Comparison of ENCODE assay signal across 8 mouse cellular contexts in the genomic region with DNA sequence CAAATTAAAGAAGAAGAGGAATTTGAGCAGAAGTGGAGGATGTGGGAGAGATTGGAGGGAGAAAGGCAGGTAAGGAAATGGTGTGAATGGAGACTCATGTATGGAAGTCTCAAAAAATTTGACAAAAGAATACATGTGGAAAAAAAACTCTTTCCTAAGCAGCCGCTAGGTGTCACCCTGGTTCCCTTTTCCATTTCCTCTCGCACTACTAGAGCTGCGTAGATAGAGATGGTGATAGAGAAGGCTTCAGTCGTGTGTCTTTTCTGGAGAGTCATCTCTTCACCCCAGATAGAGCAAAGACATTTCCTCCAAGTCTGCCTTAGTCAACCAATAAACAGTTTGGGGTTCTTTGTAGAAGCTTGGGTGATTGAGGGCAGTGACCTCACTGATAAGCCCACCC. TPM values are rescaled to one million over a fixed set of nuclear protein-coding genes. Genes with fewer than 3 reads are reported as not detected.
DNase-seq lines count a peak whose midpoint lies in the region; ATAC-seq lines count a peak whose summit lies in the region.

No protein-coding gene starts in this region.

- DNase-seq in ovary, postnatal 14 days (ENCODE audit: low spot score), result peak; percentile 45
- DNase-seq in ovary, postnatal 36 days (ENCODE audit: low spot score), result no peak
- DNase-seq in T-cell, adult 2 months (ENCODE audit: low spot score), result peak; percentile 77
- DNase-seq in embryo, embryonic 11 days, result peak; percentile 72
- peak; percentile 62 for DNase-seq in neural tube, embryonic 11.5 days (ENCODE audit: low spot score)
- DNase-seq in ovary, postnatal 10 days (ENCODE audit: low spot score), result no peak

- no peaks in the 10 kb centered on the region; the same call in 1 of the 2 replicates for H3K27me3 ChIP-seq in hindbrain, embryonic 16.5 days (replicated peaks; ENCODE audit: control insufficient read depth, insufficient read depth, low read length)
- H3K27me3 ChIP-seq in liver, embryonic 16.5 days (ENCODE audit: control insufficient read depth, insufficient read depth, low read depth, low read length), result no peaks in the 10 kb centered on the region
- H3K27me3 ChIP-seq in neural tube, embryonic 11.5 days (ENCODE audit: control insufficient read depth, insufficient read depth, low read length), result no peaks in the 10 kb centered on the region

- peak; percentile 73 for ATAC-seq in hindbrain, embryonic 16.5 days
- no peak for ATAC-seq in liver, embryonic 16.5 days (ENCODE audit: low read depth)
- peak; percentile 48 for ATAC-seq in neural tube, embryonic 11.5 days (ENCODE audit: insufficient read depth, low FRiP score, low TSS enrichment)

- H3K4me1 ChIP-seq in hindbrain, embryonic 16.5 days (ENCODE audit: control insufficient read depth, insufficient read depth, low read depth, low read length), result peaks cover 10% of the 10 kb centered on the region; the same call in 1 of the 2 replicates
- H3K4me1 ChIP-seq in liver, embryonic 16.5 days (ENCODE audit: control insufficient read depth, low read depth, low read length), result peaks cover 36% of the 10 kb centered on the region
- H3K4me1 ChIP-seq in neural tube, embryonic 11.5 days (ENCODE audit: control insufficient read depth, insufficient read depth, low read length), result 0 out of 2 replicates have a peak, but pooled peaks cover 3% of the 10 kb centered on the region

- no peaks in the 10 kb centered on the region for H3K9me3 ChIP-seq in hindbrain, embryonic 16.5 days (ENCODE audit: control insufficient read depth, low read length)
- no peaks in the 10 kb centered on the region for H3K9me3 ChIP-seq in liver, embryonic 16.5 days (replicated peaks; ENCODE audit: control insufficient read depth, low read length)
- H3K9me3 ChIP-seq in neural tube, embryonic 11.5 days (ENCODE audit: control insufficient read depth, low read length), result no peaks in the 10 kb centered on the region

- H3K27ac ChIP-seq in hindbrain, embryonic 16.5 days (ENCODE audit: low read depth, low read length), result no peak overlapping the region
- no peak overlapping the region; the same call in 1 of the 2 replicates for H3K27ac ChIP-seq in liver, embryonic 16.5 days (ENCODE audit: low read length)
- no peak overlapping the region for H3K27ac ChIP-seq in neural tube, embryonic 11.5 days (ENCODE audit: low read depth, low read length)

- no peak overlapping the region for H3K4me2 ChIP-seq in hindbrain, embryonic 16.5 days (ENCODE audit: low read length)
- peak overlapping the region; percentile 77; the same call in 1 of the 2 replicates for H3K4me2 ChIP-seq in liver, embryonic 16.5 days (ENCODE audit: low read depth, low read length)
- H3K4me2 ChIP-seq in neural tube, embryonic 11.5 days (ENCODE audit: low read depth), result no peak overlapping the region

- H3K36me3 ChIP-seq in hindbrain, embryonic 16.5 days (ENCODE audit: control insufficient read depth, insufficient read depth, low read length), result no peaks in the 10 kb centered on the region
- no peaks in the 10 kb centered on the region for H3K36me3 ChIP-seq in liver, embryonic 16.5 days (ENCODE audit: control insufficient read depth, insufficient read depth)
- H3K36me3 ChIP-seq in neural tube, embryonic 11.5 days (ENCODE audit: control insufficient read depth, insufficient read depth, low read length), result no peaks in the 10 kb centered on the region

- H3K4me3 ChIP-seq in hindbrain, embryonic 16.5 days (ENCODE audit: low read length), result no peak overlapping the region
- no peak overlapping the region for H3K4me3 ChIP-seq in liver, embryonic 16.5 days (ENCODE audit: low read depth, low read length)
- H3K4me3 ChIP-seq in neural tube, embryonic 11.5 days (ENCODE audit: low read depth, low read length), result no peak overlapping the region

- no peak overlapping the region for H3K9ac ChIP-seq in hindbrain, embryonic 16.5 days (ENCODE audit: low read depth, low read length)
- no peak overlapping the region for H3K9ac ChIP-seq in liver, embryonic 16.5 days (ENCODE audit: low read depth, low read length)
- H3K9ac ChIP-seq in neural tube, embryonic 11.5 days (ENCODE audit: low read length), result no peak overlapping the region

- whole genome bisulfite sequencing in hindbrain, embryonic 16.5 days, result 3% methylated on average over 4 of the region's 4 CpGs
- WGBS in liver, embryonic 16.5 days (ENCODE audit: insufficient replicate concordance), result 0% methylated on average over 4 of the region's 4 CpGs
- WGBS in neural tube, embryonic 11.5 days, result 2% methylated on average over 4 of the region's 4 CpGs

RNA-seq across cellular contexts. Expression of a gene that starts 3.0 kb away (rescaled TPM):
- 3.6 and 5.4 TPM in 2 replicates for polyA plus RNA-seq in hindbrain, embryonic 16.5 days (2015; fragmentation: Nextera tagmentation; extraction: Ambion mirVana)
- 18.9 and 20.6 TPM in 2 replicates for polyA plus RNA-seq in liver, embryonic 16.5 days (2015; fragmentation: Nextera tagmentation; extraction: Ambion mirVana)
- polyA plus RNA-seq in neural tube, embryonic 11.5 days (2014; fragmentation: Nextera tagmentation; extraction: Ambion mirVana), result 1.8 and 2.8 TPM in 2 replicates

RNA-seq across cellular contexts. Expression of a gene that starts 27.5 kb away (rescaled TPM):
- 0.16 and 0.18 TPM in 2 replicates for polyA plus RNA-seq in hindbrain, embryonic 16.5 days (2015; fragmentation: Nextera tagmentation; extraction: Ambion mirVana)
- 0.37 and 0.45 TPM in 2 replicates for polyA plus RNA-seq in liver, embryonic 16.5 days (2015; fragmentation: Nextera tagmentation; extraction: Ambion mirVana)
- polyA plus RNA-seq in neural tube, embryonic 11.5 days (2014; fragmentation: Nextera tagmentation; extraction: Ambion mirVana), result 0.31 TPM in 1 of 2 replicates, not detected in the other

RNA-seq across cellular contexts. Expression of a gene that starts 48.0 kb away (rescaled TPM):
- 1.1 and 2.3 TPM in 2 replicates for polyA plus RNA-seq in hindbrain, embryonic 16.5 days (2015; fragmentation: Nextera tagmentation; extraction: Ambion mirVana)
- 0.22 and 0.40 TPM in 2 replicates for polyA plus RNA-seq in liver, embryonic 16.5 days (2015; fragmentation: Nextera tagmentation; extraction: Ambion mirVana)
- 10.9 and 18.2 TPM in 2 replicates for polyA plus RNA-seq in neural tube, embryonic 11.5 days (2014; fragmentation: Nextera tagmentation; extraction: Ambion mirVana)

RNA-seq across cellular contexts. Expression of a gene that starts 48.5 kb away (rescaled TPM):
- 1.7 and 2.7 TPM in 2 replicates for polyA plus RNA-seq in hindbrain, embryonic 16.5 days (2015; fragmentation: Nextera tagmentation; extraction: Ambion mirVana)
- 0.11 and 0.14 TPM in 2 replicates for polyA plus RNA-seq in liver, embryonic 16.5 days (2015; fragmentation: Nextera tagmentation; extraction: Ambion mirVana)
- 0.51 and 0.97 TPM in 2 replicates for polyA plus RNA-seq in neural tube, embryonic 11.5 days (2014; fragmentation: Nextera tagmentation; extraction: Ambion mirVana)

RNA-seq across cellular contexts. Expression of a gene that starts 57.3 kb away (rescaled TPM):
- 6.5 and 7.1 TPM in 2 replicates for polyA plus RNA-seq in hindbrain, embryonic 16.5 days (2015; fragmentation: Nextera tagmentation; extraction: Ambion mirVana)
- polyA plus RNA-seq in liver, embryonic 16.5 days (2015; fragmentation: Nextera tagmentation; extraction: Ambion mirVana), result 1.6 and 1.8 TPM in 2 replicates
- 3.6 and 4.2 TPM in 2 replicates for polyA plus RNA-seq in neural tube, embryonic 11.5 days (2014; fragmentation: Nextera tagmentation; extraction: Ambion mirVana)

Comparison
In these comparisons a context has a peak if more than half of its experiments do, and no peak if none do; other contexts are left out.
1. DNase-seq: peak in ovary, postnatal 14 days (single experiment), T-cell, adult 2 months (single experiment), embryo, embryonic 11 days (single experiment) and neural tube, embryonic 11.5 days (single experiment); none in ovary, postnatal 36 days (single experiment) and ovary, postnatal 10 days (single experiment).